Mouse (Mus musculus): Measurements from ENCODE around the gene Catsperg1.

The Catsperg1 gene

DNA sequence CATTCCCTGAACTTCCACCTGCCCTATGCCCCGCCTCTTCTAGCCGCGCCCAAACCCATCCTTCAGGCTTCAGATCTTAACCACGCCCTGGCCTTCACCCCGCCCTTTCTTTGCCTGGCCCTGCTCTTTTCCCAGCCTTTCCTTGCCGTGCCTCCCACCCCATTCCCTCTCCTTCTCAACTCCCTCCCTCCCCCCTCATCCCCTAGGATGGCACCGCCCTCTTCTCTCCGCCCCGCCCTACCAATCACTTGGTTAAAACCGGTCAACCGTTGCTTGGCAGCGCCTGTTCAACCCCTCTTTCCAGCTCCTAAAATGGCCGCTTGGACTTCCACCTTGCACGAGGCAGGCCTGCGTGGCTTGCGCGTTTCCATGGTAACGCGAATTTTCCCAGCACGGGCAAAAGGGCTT lies at the start of gene Catsperg1:
Gene Catsperg1 (minus strand): TSS at position 361 of the 408 bp plus-strand sequence.
- DNase-seq: peak; percentile 53

DNA sequence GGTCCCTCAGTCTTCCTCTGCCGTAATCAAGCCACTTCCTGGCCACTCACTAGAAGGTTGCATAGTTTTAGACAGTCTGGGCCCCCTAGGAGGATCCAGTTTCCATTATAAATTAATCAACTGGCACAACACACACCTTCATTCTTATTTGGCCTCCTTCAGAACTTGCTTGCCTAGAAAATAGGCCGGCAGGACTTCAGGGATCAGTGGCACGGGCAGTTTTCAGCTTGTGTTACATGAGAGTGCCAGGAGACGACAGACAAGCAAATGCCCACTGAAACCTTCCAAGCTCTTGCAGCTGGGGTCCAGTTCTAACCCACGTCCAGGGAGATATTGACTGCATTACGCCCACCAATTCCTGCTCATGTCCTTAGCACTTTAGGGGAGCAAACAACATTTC lies 48.3 kb upstream of the Catsperg1 start:
- no peak for DNase-seq

DNA sequence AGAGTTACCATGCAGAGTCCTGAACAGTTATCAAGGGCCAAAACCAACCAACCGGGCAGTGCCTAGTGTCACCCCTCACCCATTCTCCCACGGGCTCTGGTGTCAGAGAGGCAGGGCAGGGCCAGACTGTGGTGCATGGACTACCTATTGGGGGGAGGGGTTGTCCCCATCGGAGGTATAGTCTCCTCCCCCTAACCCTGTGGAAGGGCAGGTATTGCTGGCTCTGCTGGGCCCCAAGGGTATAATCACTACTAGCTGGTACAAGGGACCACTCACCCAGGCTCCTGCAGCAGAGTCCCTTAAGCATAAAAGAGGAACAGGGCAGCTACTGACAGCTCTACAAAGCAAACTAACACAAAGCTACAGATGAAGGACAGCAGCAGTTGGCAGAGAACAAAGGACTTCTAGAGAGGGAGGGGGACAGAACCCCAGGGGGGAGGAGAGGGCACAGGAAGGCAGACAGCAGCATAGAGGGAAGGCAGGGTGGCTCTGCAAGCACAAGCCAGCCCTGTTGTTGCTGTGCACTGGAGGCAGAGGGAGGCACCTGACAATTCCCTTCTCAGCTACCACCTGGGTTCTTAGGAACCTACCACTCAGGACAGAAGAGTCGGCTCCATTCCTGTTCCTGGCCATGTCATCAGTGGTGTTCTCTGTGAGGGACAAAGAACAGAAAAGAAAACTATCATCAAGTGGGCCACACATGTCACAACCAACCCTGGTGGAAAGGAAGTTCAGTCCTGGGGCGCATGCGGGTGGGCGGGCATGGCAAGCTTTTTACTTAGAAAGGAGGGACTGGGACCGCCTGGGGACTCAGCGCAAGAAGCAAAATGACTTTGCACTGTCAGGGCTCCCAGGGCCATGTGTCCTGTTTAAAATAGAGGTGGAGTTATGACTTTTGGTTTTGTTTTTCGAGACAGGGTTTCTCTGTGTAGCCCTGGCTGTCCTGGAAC lies 46.2 kb upstream of the Catsperg1 start:
- no peak for DNase-seq

DNA sequence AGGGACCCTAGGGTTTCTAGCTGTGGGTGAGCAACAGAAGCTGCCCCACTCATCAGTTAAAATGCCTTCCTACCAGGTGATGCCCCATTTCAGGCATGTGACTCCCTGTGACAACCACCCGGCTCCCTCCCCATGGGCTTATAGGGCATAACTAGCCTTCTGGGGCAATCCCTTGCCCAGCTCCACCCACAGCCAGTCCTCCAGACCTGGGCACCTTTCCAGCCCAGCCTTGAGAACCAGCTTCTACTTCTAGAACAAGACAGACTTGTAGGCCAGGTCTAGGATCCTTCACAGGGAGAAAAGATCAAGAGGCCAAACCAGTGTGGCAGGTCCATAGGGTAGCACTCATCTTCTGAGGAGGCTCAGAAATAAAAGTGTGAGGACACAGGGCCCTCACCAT lies 43.5 kb upstream of the Catsperg1 start:
- DNase-seq: no peak

DNA sequence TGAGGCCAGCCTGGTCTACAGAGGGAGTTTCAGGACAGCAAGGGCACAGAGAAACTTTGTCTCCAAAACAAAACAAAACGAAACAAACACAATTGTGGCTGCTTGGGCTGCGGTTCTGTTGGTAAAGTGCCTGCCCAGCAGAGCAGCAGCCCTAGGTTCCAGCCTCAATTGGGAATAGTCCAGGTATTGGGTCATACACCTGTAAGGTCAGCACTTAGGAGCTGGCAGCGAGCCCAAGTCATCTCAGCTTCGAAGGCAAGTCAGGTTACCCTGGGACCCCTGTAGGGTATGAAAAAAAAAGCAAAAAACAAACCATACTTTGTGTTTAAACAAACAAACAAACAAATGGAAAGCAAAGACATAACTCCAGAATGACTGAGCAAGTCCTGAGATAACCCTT lies 42.0 kb upstream of the Catsperg1 start:
- no peak for DNase-seq

DNA sequence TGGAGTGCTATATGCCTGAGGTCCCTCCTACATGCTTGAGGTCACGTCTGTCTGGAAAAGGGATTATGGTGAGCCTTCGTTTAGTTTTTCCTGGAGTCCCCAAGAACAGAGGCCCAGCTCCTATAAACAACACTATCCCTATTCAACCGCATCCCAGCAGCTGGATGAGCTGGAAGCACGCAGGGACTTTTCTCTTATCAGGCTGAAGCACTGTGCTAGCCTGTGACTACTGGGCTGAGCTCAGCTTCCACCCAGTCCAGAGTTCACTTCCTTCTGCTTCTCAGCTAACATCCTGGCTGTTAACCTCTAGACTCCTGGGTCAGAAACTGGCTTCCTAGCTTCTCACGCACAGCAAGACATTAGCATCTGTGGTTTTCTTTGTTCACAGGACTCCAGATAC lies 40.0 kb upstream of the Catsperg1 start:
- DNase-seq: no peak

DNA sequence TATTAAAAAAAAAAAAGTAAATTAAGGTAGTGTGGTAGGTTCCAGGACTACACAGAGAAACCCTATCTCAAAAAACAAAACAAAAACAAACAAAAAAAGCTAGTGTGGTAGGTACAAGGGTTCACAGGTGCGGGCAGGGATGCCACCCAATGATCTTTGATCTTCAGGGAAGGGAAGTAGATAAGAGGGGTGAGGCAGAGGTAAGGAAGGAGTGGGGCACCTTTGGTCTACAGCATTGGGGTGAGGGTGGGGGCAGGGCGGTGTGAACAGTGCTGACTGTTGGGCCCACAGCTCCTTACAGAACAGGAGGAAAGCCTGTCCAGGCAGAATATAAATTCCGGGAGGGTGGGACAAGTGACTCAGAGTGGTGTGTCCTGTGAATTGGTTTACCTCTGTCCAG lies 37.3 kb upstream of the Catsperg1 start:
- DNase-seq: no peak

DNA sequence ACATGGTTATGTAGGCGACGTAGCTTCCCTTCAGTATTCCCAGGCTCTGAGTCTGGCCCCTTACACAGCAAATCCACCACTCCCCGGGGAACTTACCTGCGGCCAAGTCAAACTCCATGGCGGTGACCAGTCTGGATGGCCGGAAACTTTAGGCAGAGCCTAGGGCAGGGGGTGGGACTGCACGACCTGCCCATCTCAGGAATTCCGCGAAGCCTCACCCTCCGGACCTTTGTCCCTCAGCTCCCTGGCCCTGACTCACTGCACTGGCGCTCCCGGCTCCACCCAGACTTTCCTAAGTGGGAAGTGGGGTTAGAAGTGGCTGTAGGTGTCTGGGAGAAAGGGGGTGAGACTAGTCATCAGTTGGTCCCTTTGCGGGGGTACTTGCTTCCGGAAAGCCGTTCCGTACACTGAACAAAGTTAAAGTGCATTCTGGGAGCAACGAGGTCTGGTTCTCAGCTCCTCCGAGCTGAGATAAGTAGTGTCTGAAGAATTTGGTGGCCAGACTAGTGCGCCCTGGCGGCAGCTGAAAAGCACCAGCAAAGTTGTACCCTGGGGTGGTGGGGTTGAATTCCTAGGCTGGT lies 34.5 kb upstream of the Catsperg1 start, which contains the start of gene 2200002D01Rik:
Gene 2200002D01Rik (minus strand): TSS at position 206 of the 581 bp plus-strand sequence.
- no peak for DNase-seq

DNA sequence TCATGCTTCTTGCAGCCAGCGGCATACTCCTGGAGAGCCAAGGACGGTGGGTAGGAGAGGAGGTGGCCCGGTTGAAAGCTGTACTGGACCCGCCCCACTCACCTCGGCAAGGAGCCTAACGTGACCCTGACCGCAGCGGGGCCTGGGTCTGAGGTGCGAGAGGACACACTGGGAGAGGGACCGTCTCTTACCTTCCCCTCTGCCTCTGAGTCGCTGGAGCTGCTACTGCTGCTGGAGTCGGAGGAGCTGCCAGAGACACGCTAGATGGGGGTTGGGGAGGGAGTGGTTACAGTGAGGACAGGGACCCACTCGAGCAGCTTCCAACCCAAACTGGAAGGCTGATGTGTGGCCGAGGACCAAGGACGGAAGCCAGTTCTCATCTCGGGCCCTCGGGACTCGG lies 33.9 kb upstream of the Catsperg1 start:
- DNase-seq: no peak

DNA sequence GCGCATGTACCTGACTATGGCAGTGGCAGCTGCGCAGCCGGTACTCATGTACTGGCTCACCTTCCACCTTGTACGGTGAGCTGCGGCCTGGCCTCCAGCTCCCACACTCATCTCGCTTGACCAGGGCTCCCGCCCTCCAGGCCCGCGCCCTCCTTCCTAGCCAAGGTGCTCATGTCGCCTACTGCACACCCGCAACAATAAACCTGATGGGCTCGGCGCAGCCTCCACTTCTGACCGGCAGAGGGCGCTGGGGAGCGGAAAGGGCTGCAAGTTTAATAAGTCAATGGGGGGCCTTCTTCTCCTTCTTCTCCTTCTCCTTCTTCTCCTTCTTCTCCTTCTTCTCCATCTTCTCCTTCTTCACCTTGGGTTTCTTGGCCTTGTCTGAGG lies 33.5 kb upstream of the Catsperg1 start:
- peak; percentile 63 for DNase-seq

DNA sequence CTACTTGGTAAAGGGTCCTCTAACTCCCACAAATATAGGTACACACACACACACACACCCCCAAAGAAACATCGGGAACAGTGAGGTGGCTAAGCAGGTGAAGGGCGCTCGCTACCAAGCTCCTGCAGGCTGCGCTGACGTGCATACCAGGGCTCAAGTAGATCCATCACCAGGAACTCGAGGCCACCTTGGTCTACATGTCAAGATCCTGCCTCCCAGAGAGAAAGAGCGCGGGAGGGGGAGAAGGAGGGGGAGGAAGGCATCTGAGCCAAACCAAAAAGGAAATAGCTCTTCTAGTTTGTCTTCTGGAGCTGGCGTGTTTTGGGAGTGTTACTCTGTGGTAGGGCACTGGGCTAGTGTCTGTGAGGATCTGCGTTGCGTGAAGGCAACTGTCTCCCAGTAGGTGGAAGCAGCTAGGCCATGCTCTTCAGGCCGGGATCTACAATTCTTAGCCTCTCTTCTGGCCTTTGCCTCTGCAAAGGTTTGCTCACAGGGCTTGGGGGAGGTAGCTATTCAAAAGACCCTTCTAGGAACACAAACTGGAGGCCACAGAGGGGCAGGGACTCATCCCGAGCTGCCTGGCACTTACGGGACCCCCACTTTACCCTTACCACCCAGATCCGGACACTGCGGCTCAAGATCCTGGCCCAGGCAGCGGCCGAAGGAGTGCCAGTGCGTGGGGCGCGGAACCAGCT lies 32.9 kb upstream of the Catsperg1 start:
- no peak for DNase-seq

DNA sequence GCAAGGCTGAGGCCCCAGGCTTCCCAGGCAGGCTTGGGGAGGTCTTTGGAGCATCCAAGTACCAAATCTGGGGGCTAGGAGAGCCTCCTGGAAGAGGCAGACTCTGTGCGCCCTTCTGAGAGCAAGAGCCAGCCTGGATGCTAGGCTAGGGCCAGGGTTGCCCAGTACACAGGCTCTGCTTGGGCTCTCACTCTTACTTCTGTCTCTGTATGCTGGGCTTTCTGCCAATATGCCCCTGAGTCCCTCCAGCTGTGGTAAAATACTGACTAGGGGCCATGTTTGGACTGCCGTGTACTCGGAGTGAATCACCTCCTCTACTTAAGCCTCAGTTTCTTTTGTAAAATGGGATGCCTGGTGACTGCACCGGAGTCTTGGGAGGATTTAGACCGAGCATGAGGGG lies 32.2 kb upstream of the Catsperg1 start:
- DNase-seq: no peak

DNA sequence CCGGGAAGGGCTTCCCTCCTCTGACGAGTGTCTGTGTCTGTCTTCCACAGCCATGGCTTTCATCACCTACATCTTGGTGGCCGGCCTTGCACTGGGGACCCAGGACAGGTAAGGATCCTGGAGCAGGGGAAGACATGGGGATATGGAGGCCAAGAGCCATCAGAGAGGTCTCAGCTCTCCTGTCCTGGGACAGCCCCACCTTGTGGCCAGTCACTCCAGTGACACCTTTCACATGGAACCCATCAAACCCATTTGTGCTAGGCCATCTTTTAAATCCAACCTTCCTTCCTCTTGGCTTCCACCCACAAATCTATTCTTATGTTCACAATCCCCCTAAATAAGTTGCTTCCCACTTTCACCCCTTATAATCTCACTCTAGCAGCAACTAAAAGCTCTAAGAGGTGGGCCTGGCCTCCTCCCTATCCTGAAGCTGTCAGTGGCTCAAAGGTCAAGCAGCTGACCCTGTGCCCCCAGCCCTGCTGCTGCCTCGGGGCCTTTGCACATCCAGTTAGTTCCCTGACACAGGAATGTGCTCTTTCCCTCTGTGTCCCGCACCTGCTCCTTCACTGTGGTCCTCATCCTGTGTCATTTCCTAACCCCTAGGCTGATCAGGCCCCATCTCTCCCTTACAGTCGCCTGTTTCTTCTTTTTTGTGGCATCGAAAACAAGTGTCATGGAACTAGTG lies 31.0 kb upstream of the Catsperg1 start:
- DNase-seq: no peak

DNA sequence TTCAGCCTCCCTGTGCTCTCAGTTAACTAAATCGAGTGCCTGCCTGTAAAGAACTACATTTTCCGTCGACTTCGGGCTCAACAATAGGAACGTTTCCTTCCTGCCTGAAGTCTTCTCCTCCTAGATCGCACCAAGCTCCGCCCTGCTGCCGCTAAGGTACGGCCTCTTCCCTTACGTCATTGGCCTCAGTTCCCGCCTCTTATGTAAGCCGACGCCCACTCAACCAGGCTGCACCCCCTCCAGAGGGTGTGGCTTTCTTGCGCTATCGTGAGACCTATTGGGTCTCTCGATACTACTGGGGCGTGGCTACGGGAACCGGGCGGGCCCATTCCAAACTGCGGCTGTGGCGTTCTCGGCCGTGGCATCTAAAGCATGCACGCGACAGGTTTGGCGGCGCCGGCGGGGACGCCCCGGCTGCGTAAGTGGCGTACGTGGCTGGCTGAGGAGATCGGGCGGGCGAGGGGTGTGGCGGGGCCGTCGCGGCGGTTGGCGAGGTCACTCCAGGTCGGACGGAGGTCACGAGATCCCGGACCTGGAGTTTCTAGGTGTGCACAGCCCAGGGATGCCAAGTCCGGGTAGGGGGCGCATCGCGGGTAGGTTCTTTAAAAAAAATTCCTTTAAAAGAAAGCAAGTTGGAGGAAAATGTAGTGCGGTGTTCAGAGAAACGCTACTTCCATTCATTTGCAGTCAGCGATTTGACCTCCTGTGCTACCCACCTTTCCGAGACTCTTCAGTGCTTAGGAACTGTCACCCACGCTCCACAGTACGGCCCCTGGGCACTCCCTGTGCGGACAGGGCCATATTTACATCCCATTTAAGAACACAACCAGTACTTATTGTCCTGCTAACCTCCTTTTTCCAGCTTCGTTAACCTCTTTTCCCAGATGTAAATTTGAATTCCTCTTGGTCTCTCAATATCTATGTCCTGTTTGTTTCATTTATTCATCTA lies 24.5 kb upstream of the Catsperg1 start, which contains the start of gene Yif1b:
Gene Yif1b (plus strand): TSS at position 311 of the 949 bp plus-strand sequence.
- DNase-seq: peak; percentile 99

DNA sequence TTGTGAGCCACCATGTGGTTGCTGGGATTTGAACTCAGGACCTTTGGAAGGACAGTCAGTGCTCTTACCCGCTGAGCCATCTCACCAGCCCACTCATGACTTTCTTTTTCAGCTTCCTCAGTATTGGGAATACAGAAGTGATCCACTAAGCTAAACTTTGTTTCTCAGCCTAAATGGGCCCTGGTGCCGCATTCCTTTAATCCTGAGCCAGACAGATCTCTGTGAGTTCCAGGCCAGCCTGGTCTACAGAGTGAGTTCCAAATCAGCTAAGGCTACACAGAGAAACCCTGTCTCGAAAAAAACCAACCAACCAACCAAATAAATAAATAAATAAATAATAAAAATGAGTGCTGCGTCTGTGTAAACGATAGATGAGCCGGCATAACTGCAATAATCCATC lies 23.8 kb upstream of the Catsperg1 start:
- DNase-seq: peak; percentile 63

DNA sequence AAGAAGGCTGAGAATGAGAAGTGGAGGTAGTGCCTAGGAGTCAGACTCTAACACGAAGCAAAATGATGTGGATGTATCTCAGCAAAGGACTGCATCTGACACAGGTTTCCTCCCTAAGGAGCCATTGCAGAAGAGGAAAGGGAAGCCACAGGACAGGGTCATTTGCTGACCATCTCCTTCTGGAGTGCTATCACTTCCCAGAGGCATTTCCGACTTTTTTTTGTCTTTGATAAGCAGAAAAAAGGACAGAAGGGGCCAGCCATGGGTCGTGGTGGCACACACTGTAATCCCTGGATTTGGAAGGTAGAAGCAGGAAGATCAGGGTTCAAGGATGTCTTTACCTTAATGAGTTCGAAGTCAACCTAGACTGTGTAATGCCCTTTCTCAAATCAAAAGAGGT lies 22.8 kb upstream of the Catsperg1 start:
- DNase-seq: no peak

DNA sequence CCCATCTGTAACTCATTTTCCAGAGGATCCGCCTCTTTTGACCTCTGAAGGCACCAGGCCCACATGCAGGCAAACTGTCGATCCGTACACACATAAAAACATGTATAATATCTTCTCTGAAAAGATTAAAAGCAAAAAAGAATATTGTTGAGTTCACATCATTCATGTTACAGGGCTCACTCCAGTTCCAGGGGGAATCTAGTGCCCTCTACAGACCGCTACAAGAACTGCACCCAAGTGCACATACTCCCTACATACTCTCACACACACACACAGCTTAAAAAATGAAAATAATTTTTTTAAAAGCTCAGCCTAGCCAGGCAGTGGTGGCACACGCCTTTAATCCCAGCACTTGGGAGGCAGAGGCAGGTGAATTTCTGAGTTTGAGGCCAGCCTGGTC lies 20.8 kb upstream of the Catsperg1 start:
- DNase-seq: no peak

DNA sequence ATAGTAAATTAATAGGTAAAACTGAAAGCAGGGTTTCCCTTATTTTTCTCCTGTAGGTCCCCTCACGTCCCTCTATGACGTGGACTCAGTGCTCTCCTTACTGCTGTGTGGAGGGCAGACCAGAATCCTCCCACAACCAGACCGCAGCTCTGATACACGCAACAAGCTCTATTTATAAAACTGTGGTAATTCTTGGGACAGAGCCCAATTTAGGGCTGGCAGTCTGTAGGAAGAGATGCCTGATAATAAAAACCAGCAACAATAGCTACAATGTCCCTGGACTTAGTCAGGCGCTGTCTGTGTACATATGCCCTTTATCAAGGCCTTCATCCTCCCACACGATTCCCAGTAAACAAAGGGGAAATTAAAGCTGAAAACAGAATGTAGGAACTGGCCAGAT lies 19.9 kb upstream of the Catsperg1 start:
- DNase-seq: no peak

DNA sequence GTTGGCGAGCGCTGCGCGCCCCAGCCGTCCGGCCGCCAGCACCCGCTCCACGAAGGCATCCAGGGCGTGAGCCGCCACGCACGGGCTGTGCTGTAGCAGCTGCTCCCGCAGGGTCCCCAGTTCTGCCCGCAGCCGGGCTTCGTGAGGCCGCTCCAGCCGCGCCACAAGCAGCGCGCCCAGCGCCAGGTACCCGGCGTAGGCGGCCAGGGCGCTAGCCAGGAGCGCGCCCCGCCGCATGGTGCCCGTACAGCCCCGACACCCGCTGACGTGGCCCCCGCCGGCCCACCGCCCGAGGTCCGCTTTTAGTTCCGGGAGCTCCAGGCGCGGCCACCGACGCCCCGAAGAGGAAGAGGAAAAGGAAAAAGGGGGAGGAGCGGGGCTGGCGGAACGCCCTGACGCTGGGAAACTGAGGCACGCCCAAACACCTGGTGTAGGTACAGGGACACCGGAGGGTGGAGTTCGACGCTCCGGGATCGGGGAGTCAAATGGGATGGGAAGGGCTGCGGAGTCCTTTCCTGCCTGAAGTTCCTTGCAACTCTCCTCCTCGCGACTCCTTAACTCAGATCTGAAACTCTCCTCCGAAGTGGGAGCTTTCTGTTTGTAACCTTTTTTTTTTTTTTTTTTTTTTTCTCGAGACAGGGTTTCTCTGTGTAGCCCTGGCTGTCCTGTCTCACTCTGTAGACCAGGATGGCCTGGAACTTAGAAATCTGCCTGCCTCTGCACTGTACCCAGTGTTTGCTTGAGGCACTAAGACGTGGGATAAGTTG lies 18.6 kb upstream of the Catsperg1 start, which contains the start of gene Kcnk6:
Gene Kcnk6 (minus strand): TSS at position 269 of the 767 bp plus-strand sequence.
- DNase-seq: no peak

DNA sequence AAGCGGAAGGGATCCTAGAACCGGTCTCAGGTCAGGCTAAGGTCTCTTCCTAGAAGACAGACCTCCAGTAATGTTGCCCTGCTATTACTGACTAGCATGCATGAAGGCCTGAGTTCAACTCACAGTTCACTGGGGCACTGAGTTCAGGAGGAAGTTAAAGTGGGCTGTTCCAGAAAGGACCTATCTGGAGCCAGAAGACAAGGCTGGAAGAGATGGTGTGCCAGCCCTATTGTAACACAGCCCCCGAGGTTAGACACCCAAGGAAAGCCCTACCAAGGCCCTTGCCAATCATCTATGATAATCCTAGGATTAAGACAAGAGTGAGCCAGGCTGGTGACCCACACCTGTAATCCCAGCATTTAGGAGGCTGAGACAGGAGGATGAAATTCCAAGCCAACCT lies 17.7 kb upstream of the Catsperg1 start:
- no peak for DNase-seq

DNA sequence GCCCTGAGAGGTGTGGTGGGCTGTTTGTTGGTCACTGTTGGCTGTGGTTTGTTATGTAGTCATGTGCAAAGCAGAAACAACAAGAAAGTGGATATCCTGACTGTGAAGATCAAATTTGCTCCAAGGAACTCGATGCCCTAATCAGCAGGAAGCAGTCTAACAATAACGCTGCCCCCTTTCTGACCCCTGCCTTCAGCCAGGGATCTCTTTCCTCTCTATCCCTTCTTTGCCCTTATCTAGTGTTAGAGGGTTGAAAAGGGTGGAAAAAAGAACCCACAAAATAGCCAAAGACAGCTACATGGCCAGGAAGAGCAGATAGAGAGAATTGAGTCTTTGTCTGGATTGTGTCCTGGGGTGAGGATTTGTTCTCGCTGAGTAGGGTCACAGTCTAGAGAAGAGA lies 16.7 kb upstream of the Catsperg1 start:
- no peak for DNase-seq
